Mouse (Mus musculus) bone marrow macrophage, adult 2 months (primary cell): Measurements from ENCODE around the gene Gpr183.

Source experiments
- CTCF ChIP-seq: IDR thresholded peaks from 2 replicates; pipeline ENCODE4 v1.5.1; 2012; ENCODE audit warnings: low read depth, mild to moderate bottlenecking, low read length, moderate library complexity
- POLR2A ChIP-seq: IDR thresholded peaks from 2 replicates; pipeline ENCODE4 v1.6.1; 2012; ENCODE audit warnings: mild to moderate bottlenecking, low read depth, low read length, borderline replicate concordance

- TF ChIP-seq CTCF (no peak), POLR2A (no peak)
Observed at GRCm38 (mm10) chr14:121960997-121961396, 4.0 kb downstream of the Gpr183 start.
